Mouse (Mus musculus) erythroblast, embryonic 14.5 days (primary cell): ENCODE measurements around the gene 1300017J02Rik.

ENCODE experiments used
- GATA1 ChIP-seq: IDR thresholded peaks from 2 replicates; pipeline ENCODE4 v1.6.1; 2012; ENCODE audit warnings: low read length, inconsistent platforms, mixed read lengths
- TAL1 ChIP-seq: IDR thresholded peaks from 3 replicates; pipeline ENCODE4 v1.6.1; 2012; ENCODE audit warnings: low read length, inconsistent platforms, mixed read lengths

GRCm38 (mm10) chr9:103252906-103253305, 52.0 kb downstream of the 1300017J02Rik start:
- no peak for TF ChIP-seq GATA1
- no peak for TF ChIP-seq TAL1
